Mouse (Mus musculus) T-helper 17 cell (primary cell): Measurements from ENCODE around the gene Mgat5.

ENCODE experiments used
- in situ Hi-C, 2 experiments: fragments of 300-600 bp; cut with MboI, MseI; formaldehyde crosslinking; loops; 1 replicate in 1 of 2; 2 replicates in 1 of 2; pipeline ENCODE4 v1.15.1; 2025; ENCODE audit warnings: high pct_unique_total_duplicates in 2 of 2

Mgat5 gene

GRCm38 (mm10) chr1:127204817-127205485 lies at the start of gene Mgat5:
TSS of gene Mgat5 (plus strand) at chr1:127205015.
- in situ Hi-C loops: loop anchor here (5.0 to 25.0 kb wide), 5 partner anchors 92 to 1768 kb away; partner anchors contain the start of gene Actr3 (in 1 of the 2)

GRCm38 (mm10) chr1:127160118-127160760 lies 44.6 kb upstream of the Mgat5 start:
- in situ Hi-C loops: no loop called here

GRCm38 (mm10) chr1:127164589-127165160 lies 40.1 kb upstream of the Mgat5 start:
- in situ Hi-C loops: no loop called here

GRCm38 (mm10) chr1:127166521-127166920 lies 38.3 kb upstream of the Mgat5 start:
- in situ Hi-C loops: no loop called here

GRCm38 (mm10) chr1:127167586-127167985 lies 37.2 kb upstream of the Mgat5 start:
- in situ Hi-C loops: no loop called here

- in situ Hi-C loops: no loop called here
These were observed 36.6 kb upstream of the Mgat5 start for GRCm38 (mm10) chr1:127168205-127168604.

GRCm38 (mm10) chr1:127169516-127169915 lies 35.3 kb upstream of the Mgat5 start:
- in situ Hi-C loops: no loop called here

- in situ Hi-C loops: loop anchor here in 1 of 2 experiments (10.0 kb wide), 1 partner anchor 1807 kb away; no protein-coding TSS in a partner anchor
These were observed 33.5 kb upstream of the Mgat5 start for GRCm38 (mm10) chr1:127171361-127171760.

- in situ Hi-C loops: loop anchor here in 1 of 2 experiments (10.0 kb wide), 1 partner anchor 1809 kb away; no protein-coding TSS in a partner anchor
These were observed 31.4 kb upstream of the Mgat5 start for GRCm38 (mm10) chr1:127173448-127173847.

GRCm38 (mm10) chr1:127192396-127192795 lies 12.4 kb upstream of the Mgat5 start:
- in situ Hi-C loops: no loop called here

GRCm38 (mm10) chr1:127199186-127199585 lies 5.6 kb upstream of the Mgat5 start:
- in situ Hi-C loops: no loop called here

GRCm38 (mm10) chr1:127202360-127202759 lies 2.5 kb upstream of the Mgat5 start:
- in situ Hi-C loops: loop anchor here (5.0 to 25.0 kb wide), 4 partner anchors 260 to 1765 kb away; partner anchors contain the start of gene Actr3 (in 1 of the 2)

GRCm38 (mm10) chr1:127203231-127203764 lies 1.5 kb upstream of the Mgat5 start:
- in situ Hi-C loops: loop anchor here (5.0 to 25.0 kb wide), 4 partner anchors 259 to 1766 kb away; partner anchors contain the start of gene Actr3 (in 1 of the 2)

- in situ Hi-C loops: loop anchor here in 1 of 2 experiments (5.0 to 25.0 kb wide), 4 partner anchors 92 to 1768 kb away; partner anchors contain the start of gene Actr3
These were observed 745 bp downstream of the Mgat5 start for GRCm38 (mm10) chr1:127205501-127206019.

- in situ Hi-C loops: loop anchor here in 1 of 2 experiments (5.0 to 25.0 kb wide), 4 partner anchors 91 to 1769 kb away; partner anchors contain the start of gene Actr3
These were observed 1.3 kb downstream of the Mgat5 start for GRCm38 (mm10) chr1:127206020-127206641.

GRCm38 (mm10) chr1:127206881-127207555 lies 2.2 kb downstream of the Mgat5 start:
- in situ Hi-C loops: loop anchor here in 1 of 2 experiments (5.0 to 25.0 kb wide), 4 partner anchors 90 to 1770 kb away; partner anchors contain the start of gene Actr3

- in situ Hi-C loops: loop anchor here in 1 of 2 experiments (5.0 to 25.0 kb wide), 4 partner anchors 89 to 1771 kb away; partner anchors contain the start of gene Actr3
These were observed 3.4 kb downstream of the Mgat5 start for GRCm38 (mm10) chr1:127208167-127208566.

- in situ Hi-C loops: loop anchor here in 1 of 2 experiments (25.0 kb wide), 2 partner anchors 476 to 1776 kb away; partner anchors contain the start of gene Actr3
These were observed 8.0 kb downstream of the Mgat5 start for GRCm38 (mm10) chr1:127212812-127213211.

GRCm38 (mm10) chr1:127213434-127213833 lies 8.6 kb downstream of the Mgat5 start:
- in situ Hi-C loops: loop anchor here in 1 of 2 experiments (25.0 kb wide), 2 partner anchors 476 to 1776 kb away; partner anchors contain the start of gene Actr3
